Mouse (Mus musculus) midbrain, embryonic 15.5 days (tissue): ENCODE data around the gene Rxfp4. TPM values are rescaled to one million over a fixed set of nuclear protein-coding genes. Genes with fewer than 3 reads are reported as not detected.

Source experiments
- ATAC-seq: fragments of 200-750 bp; cut with Nextera tagmentation; replicated peaks from 2 replicates; pipeline ENCODE4 v1.8.0; 2017; ENCODE audit warnings: moderate TSS enrichment
- H3K27ac ChIP-seq: fragments of 300-500 bp; sonication (generic); 2 replicates; pipeline ENCODE4 v1.5.1; 2015; ENCODE audit warnings: mild to moderate bottlenecking, inconsistent platforms
- H3K27me3 ChIP-seq: fragments of 300-500 bp; sonication (generic); replicated peaks from 2 replicates; pipeline ENCODE4 v1.6.1; 2015; ENCODE audit warnings: inconsistent platforms
- H3K36me3 ChIP-seq: fragments of 300-500 bp; sonication (generic); replicated peaks from 2 replicates; pipeline ENCODE4 v1.6.1; 2015; ENCODE audit warnings: inconsistent platforms
- H3K4me1 ChIP-seq: fragments of 300-500 bp; sonication (generic); 2 replicates; pipeline ENCODE4 v1.6.1; 2015; ENCODE audit warnings: inconsistent platforms
- H3K4me2 ChIP-seq: fragments of 300-500 bp; sonication (generic); 2 replicates; pipeline ENCODE4 v1.6.1; 2015; ENCODE audit warnings: inconsistent platforms, mild to moderate bottlenecking, moderate library complexity
- H3K4me3 ChIP-seq: fragments of 300-500 bp; sonication (generic); 2 replicates; pipeline ENCODE4 v1.5.1; 2015; ENCODE audit warnings: mild to moderate bottlenecking, inconsistent platforms
- H3K9ac ChIP-seq: fragments of 300-500 bp; sonication (generic); 2 replicates; pipeline ENCODE4 v1.6.1; 2015; ENCODE audit warnings: mild to moderate bottlenecking, inconsistent platforms
- H3K9me3 ChIP-seq: fragments of 300-500 bp; sonication (generic); 2 replicates; pipeline ENCODE4 v1.6.1; 2016; ENCODE audit warnings: inconsistent platforms
- WGBS: fragments of 180-500 bp; shearing (Covaris S2); methylation state at CpG from one replicate; pipeline ENCODE4 v1.1.7; 2015; ENCODE audit warnings: mixed read lengths; 5-methylcytosine and 5-hydroxymethylcytosine counted together
- polyA plus RNA-seq: library from polyadenylated mRNA; unstranded; fragments of >200 nt; fragmentation: Nextera tagmentation; extraction: Ambion mirVana; gene quantifications from 2 replicates; pipeline ENCODE4 v1.2.1, GENCODE M21; 2015

Rxfp4 gene
- polyA plus RNA-seq, 1 experiment from 2014 or later, result not detected

DNA sequence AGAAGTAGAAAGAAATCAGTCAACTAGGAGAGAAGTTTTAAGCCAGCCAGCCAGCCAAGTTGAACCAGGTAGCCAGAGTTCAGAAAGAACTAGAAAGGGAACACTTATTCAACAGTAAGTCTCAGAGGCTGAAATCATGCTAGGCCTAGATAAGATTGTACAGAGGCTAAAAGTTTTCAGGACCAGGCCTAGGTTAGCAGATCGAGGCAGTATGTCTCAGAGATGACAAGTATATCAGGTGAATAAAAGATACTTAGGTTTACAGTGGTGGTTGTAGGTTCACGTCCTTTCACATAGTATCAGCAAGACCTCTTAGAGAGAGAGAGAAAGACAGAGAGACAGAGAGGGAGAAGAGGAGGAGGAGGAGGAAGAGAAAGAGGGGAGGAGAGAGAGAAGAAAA lies 30.9 kb upstream of the Rxfp4 start:
- Histone ChIP-seq H3K4me3 (no peak overlapping the region), H3K36me3 (0 out of 2 replicates have a peak, but pooled peaks cover 2% of the 10 kb centered on the region), H3K4me1 (peaks cover 25% of the 10 kb centered on the region), H3K27ac (no peak overlapping the region), H3K9ac (no peak overlapping the region), H3K9me3 (no peaks in the 10 kb centered on the region), H3K27me3 (no peaks in the 10 kb centered on the region), H3K4me2 (no peak overlapping the region)
- no peak for ATAC-seq
- 95% methylated on average over 2 of the region's 2 CpGs for WGBS

DNA sequence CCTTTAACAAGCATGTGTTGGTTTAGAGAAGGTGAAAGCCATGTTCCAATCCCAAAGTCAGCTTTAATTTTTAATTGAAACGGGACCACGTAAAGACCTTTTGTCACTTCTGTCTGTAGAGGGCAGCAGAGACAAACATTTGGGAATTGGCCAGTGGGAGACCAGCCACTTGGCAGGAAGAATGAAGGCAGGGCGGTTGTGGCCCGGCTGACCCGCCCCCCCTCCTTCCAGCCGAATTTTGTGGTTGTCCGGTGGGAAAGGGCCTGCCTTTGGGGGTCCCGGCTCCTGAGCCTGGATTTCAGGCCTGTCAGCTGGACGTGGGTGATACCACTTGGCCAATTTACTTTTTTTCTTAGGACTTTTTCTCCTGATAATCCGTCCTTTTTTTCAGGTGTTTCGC lies 24.5 kb upstream of the Rxfp4 start:
- Histone ChIP-seq H3K4me2 (peak overlapping the region; percentile 66), H3K9ac (peak overlapping the region; percentile 49; the same call in 1 of the 2 replicates), H3K4me1 (peaks cover 4% of the 10 kb centered on the region), H3K9me3 (no peaks in the 10 kb centered on the region), H3K36me3 (no peaks in the 10 kb centered on the region), H3K4me3 (peak overlapping the region; percentile 30), H3K27me3 (no peaks in the 10 kb centered on the region), H3K27ac (no peak overlapping the region)
- ATAC-seq, result peak; percentile 54; the same call in 1 of the 2 replicates
- 10% methylated on average over 11 of the region's 11 CpGs for WGBS

DNA sequence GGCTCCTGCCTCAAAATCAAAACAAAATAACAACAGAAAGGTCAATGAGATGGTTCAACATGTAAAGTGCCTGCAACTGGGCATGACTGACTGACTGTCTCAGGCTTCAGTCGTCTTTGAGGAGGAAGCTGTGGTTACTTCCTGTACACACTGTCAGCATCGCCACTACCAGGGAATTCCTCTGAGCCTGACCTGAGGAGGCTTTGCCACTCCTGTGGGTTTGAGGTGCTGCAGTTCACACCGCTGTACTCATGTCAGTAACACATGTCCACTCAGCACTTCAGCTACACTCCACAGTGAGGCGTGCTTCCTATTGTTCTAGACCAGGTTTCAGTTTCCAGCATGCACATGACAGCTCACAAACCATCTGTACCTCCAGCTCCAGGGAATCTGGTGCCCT lies 11.2 kb upstream of the Rxfp4 start:
- Histone ChIP-seq H3K4me1 (no peaks in the 10 kb centered on the region), H3K4me2 (no peak overlapping the region), H3K4me3 (no peak overlapping the region), H3K27me3 (no peaks in the 10 kb centered on the region), H3K9me3 (no peaks in the 10 kb centered on the region), H3K36me3 (no peaks in the 10 kb centered on the region), H3K27ac (no peak overlapping the region), H3K9ac (no peak overlapping the region)
- no peak for ATAC-seq
- WGBS, result 86% methylated on average over 4 of the region's 4 CpGs

DNA sequence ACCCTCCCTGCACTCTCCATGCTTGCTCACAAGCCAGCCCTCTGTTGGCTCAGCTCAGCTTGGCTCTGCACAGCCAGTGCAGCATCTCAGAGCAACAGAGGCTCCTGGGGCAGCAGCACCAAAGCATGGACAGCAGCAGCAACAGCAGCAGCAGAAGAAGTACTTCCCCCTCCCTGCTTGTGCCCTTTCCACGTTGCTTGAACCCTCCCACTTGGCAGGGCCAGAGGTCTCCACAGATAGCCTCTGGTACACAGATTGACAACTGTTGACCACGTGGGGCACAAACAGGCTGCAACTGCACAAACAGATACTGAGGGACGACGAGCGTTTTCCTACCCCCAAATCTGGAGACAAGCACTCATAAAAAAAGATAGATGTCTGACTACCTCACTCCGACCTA lies 6.9 kb upstream of the Rxfp4 start:
- H3K27me3 ChIP-seq, result no peaks in the 10 kb centered on the region
- H3K4me1 ChIP-seq, result no peaks in the 10 kb centered on the region
- no peak overlapping the region for H3K4me2 ChIP-seq
- no peak overlapping the region for H3K9ac ChIP-seq
- H3K36me3 ChIP-seq, result no peaks in the 10 kb centered on the region
- H3K9me3 ChIP-seq, result no peaks in the 10 kb centered on the region
- 54% methylated on average over 6 of the region's 6 CpGs for WGBS
- no peak overlapping the region for H3K27ac ChIP-seq
- H3K4me3 ChIP-seq, result no peak overlapping the region
- no peak for ATAC-seq

DNA sequence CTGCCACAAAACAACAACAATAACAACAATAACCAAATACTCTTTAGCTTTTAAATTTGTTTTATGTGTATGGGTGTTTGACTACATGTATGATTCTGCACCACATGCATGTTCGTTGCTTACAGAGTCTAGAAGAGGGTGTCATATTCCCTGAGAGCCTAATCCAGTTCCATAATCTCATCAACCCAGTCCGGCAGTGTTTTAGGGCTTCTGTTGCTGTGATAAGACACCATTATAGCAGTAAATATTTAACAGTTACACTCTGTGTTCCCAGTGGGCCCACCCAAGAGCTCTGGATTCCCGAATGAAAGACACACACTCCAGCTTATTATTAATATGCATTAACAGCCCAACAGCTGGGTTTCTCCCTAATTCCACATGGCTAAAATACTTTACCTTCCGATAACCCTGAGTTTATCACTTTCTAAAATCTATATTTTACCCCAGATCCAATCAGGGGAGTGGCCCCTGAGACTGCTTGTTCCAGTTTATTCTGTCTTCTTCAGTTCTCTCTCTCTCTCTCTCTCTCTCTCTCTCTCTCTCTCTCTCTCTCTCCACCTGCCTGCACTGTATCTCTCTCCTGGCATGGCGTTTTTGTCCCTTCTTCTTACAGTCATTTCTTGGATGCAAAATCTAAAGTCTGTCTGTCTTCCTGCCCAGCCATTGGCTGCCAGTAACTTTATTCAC lies 5.6 kb upstream of the Rxfp4 start:
- Histone ChIP-seq H3K4me1 (no peaks in the 10 kb centered on the region), H3K27me3 (no peaks in the 10 kb centered on the region), H3K36me3 (no peaks in the 10 kb centered on the region), H3K9ac (no peak overlapping the region), H3K4me2 (no peak overlapping the region), H3K4me3 (no peak overlapping the region), H3K27ac (no peak overlapping the region), H3K9me3 (no peaks in the 10 kb centered on the region)
- ATAC-seq, result no peak
- WGBS, result 66% methylated on average over 5 of the region's 5 CpGs

DNA sequence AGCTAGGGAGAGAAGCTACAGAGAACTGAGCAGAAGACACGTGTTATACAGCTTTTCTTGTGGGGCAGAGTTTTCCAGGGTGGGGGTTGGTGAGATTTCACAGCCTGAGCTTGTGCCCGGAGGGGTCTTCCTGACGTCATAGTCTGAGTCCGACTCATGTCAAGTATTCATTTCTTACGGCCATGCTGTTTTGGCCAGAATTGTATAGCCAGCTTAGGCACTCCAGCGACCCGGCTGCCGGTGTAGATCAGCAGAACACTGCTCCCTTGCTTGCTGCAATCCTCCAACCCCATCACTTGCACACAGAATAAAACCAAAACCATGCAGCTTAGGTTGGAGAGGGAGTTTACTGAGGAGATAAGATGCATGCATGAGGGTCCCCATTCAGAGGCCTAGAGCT lies 2.7 kb upstream of the Rxfp4 start:
- WGBS, result 81% methylated on average over 8 of the region's 8 CpGs
- no peaks in the 10 kb centered on the region for H3K36me3 ChIP-seq
- no peak overlapping the region for H3K9ac ChIP-seq
- no peak for ATAC-seq
- H3K27ac ChIP-seq, result no peak overlapping the region
- H3K9me3 ChIP-seq, result no peaks in the 10 kb centered on the region
- H3K4me2 ChIP-seq, result no peak overlapping the region
- H3K4me1 ChIP-seq, result no peaks in the 10 kb centered on the region
- no peak overlapping the region for H3K4me3 ChIP-seq
- H3K27me3 ChIP-seq, result no peaks in the 10 kb centered on the region

DNA sequence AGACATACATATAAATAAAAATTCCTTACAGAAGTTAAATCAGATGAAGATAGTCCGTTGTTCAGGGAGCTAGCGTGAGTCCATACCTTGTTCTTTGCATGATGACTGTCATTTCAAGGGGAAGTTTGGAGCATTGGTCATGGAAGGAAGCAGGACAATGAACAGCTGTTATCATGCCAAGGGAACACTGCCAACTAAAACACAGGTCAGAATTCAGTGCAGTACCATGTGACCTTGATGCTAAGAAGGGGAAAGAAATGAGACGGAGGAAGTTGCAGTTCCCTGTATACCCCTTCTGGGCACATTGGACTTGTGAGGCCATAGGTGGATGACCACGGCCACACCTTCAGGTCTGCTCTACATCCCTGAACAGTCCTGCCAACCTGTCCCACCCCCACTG lies 1.7 kb upstream of the Rxfp4 start:
- H3K9me3 ChIP-seq, result no peaks in the 10 kb centered on the region
- H3K36me3 ChIP-seq, result no peaks in the 10 kb centered on the region
- no peak for ATAC-seq
- no peak overlapping the region for H3K4me2 ChIP-seq
- H3K9ac ChIP-seq, result no peak overlapping the region
- H3K27ac ChIP-seq, result no peak overlapping the region
- H3K4me3 ChIP-seq, result no peak overlapping the region
- no peaks in the 10 kb centered on the region for H3K4me1 ChIP-seq
- H3K27me3 ChIP-seq, result no peaks in the 10 kb centered on the region
- WGBS, result 84% methylated on average over 4 of the region's 4 CpGs

DNA sequence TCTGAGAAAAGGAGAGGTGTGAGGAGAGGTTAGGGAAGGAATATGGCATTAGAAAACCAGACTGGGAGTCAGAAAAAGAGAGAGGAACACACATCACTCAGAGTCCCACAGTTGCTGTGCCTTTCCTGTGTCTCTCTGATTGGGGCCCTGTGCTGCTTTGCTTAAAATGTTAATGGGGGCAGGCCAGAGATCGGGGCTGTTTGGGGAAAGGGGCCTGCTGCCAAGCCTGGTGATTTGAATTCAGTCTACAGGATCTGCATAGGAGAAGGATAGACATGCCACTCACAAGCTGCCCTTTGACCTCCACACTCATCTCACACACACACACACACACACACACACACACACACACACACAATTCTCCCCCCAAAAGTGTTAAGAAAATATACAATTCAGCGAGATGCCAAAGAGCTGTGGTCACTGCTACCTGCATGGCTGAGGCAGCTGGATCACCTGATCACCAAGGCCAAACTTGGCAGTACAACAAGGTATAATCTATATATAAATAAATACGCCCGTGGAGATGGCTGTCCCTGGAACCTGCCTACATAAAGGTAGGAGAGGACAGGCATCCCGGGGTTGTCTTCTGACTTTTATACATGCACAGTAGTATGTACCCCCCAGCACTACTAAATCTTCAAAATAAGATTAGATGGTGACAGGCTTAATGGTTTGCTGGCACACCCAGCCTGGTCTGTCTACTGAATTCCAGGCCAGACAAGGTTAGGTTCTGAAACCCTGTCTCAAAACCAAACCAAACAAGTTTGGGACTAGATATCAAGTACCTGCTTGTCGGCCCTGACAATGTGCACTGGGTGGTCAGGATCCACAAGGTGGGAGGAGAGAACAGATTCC lies 801 bp upstream of the Rxfp4 start:
- Histone ChIP-seq H3K9ac (no peak overlapping the region), H3K27ac (no peak overlapping the region), H3K4me2 (no peak overlapping the region), H3K4me1 (no peaks in the 10 kb centered on the region), H3K9me3 (no peaks in the 10 kb centered on the region), H3K4me3 (no peak overlapping the region), H3K27me3 (no peaks in the 10 kb centered on the region), H3K36me3 (no peaks in the 10 kb centered on the region)
- WGBS, result 80% methylated on average over 6 of the region's 6 CpGs
- ATAC-seq, result no peak

DNA sequence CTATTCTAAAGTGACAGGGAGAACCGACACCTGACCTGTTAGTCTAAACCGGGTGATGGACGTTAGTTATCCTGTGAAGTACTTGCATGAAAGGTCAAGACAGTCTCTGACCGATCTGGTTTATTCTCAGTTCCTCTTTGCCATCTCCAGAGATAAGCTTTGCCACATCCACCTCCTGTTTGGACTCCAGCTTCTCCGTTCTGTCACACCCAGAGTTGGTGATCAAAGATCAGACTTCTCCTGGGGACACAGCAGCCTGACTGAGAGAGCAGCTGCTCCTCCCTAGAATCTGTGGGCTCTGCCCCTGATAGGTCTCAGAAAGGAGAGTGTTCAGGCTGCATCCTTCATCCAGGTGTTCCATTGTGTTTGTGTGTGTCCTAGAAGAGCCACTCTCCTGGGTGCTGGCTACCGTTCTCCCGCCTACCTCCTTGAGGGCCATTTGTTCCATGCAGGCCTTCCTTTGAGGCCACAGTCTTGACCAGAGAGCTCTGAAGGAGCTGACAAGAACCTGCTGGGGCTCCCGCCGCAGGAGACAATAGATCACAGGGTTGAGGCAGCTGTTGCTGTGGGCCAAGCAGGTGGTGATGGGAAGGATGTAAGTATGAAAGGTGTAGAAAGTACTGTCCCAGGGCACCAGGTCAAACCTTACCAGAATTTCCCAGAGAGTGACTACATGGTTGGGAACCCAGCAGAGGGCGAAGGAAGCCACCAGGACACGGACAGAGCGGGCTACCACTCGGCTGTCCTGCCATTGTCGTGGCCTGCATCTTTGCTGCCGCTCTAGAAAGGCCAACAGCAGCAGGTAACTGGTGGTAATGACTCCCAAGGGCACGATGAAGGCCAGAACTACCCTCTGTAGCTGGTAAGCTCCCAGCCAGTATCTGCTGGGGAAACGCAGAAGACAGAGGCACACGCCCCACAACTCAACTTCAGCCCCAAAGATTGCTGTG lies 998 bp downstream of the Rxfp4 start:
- no peak for ATAC-seq
- no peak overlapping the region for H3K4me2 ChIP-seq
- no peaks in the 10 kb centered on the region for H3K9me3 ChIP-seq
- H3K36me3 ChIP-seq, result peaks cover 11% of the 10 kb centered on the region
- 84% methylated on average over 18 of the region's 18 CpGs for WGBS
- no peaks in the 10 kb centered on the region for H3K27me3 ChIP-seq
- no peak overlapping the region for H3K27ac ChIP-seq
- H3K4me3 ChIP-seq, result no peak overlapping the region
- no peaks in the 10 kb centered on the region for H3K4me1 ChIP-seq
- no peak overlapping the region for H3K9ac ChIP-seq

DNA sequence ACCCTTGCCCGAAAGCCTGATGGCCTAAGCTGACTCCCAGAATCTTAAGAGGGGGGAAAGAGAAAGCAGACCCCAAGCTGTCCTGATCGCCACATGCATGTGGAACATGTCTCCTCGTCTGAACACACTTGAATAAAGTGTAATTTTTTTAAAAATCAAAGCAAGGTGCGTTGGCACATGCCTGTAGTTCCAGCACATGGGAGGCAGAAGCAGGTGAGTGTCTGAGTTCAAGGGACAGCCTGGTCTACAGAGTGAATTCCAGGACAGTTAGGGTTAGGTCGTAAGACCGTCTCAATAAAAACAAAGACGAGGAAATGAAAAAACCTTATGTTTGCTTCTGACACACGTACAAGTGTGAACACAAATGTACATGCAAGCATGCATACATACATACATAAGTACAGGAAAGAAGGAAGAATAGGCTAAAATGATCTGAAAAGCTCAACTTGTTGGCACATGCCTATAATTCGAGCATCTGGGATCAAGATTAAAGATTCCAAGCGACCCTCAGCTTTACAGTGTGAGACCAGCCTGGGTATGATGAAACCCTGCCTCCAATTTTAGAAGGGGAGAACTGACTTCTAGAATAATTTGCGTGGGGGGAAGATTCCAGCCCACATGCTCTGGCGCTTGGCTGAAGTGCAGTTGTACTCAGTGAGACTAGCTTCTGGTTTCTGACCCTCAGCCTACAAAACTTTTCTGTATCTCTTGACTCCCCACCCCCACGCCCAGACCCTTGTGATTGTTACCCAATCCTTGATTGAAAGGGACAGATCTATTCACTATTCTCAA lies 2.0 kb downstream of the Rxfp4 start:
- WGBS, result 82% methylated on average over 13 of the region's 13 CpGs
- H3K9me3 ChIP-seq, result no peaks in the 10 kb centered on the region

DNA sequence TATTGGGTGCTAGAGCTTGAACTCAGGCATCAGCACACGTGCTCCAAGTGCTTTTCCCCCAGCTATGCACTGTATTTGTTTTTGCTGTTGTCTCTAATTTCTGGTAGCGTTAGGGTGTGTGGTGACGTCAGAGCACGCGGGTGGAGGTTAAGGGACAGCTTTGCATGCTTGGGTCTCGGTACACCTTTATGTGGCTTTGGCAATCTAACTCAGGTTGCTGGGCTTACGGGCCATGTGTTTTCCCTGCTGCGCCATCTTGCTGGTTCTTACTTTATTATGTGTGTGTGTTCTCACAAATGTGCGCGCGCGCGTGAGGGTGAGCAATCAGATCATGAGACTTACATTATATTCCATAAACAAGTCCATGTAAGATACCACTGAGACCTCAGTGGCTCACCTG lies 3.0 kb downstream of the Rxfp4 start:
- Histone ChIP-seq H3K4me1 (no peaks in the 10 kb centered on the region), H3K27ac (no peak overlapping the region), H3K9me3 (no peaks in the 10 kb centered on the region), H3K27me3 (no peaks in the 10 kb centered on the region), H3K4me2 (no peak overlapping the region), H3K9ac (no peak overlapping the region), H3K36me3 (peaks cover 30% of the 10 kb centered on the region), H3K4me3 (no peak overlapping the region)
- 95% methylated on average over 13 of the region's 13 CpGs for WGBS
- ATAC-seq, result no peak

More for the DNA sequence above, 2.0 kb downstream of the Rxfp4 start:
- no peak overlapping the region for H3K9ac ChIP-seq
- no peak overlapping the region for H3K4me3 ChIP-seq
- peaks cover 21% of the 10 kb centered on the region for H3K36me3 ChIP-seq
- no peaks in the 10 kb centered on the region for H3K27me3 ChIP-seq
- no peaks in the 10 kb centered on the region for H3K4me1 ChIP-seq
- ATAC-seq, result no peak
- no peak overlapping the region for H3K27ac ChIP-seq
- no peak overlapping the region for H3K4me2 ChIP-seq
